Mouse (Mus musculus) cerebellum, postnatal 25 days (tissue): Measurements from ENCODE around the gene Naif1.

Source experiments
- DNase-seq, 2 experiments: peaks; one replicate each; pipeline ENCODE4 v3.0.0; 2021; ENCODE audit warnings: mixed read lengths in 2 of 2

The Naif1 gene

GRCm38 (mm10) chr2:32428262-32428722 lies 22.0 kb upstream of the Naif1 start:
- no peak for DNase-seq

DNA sequence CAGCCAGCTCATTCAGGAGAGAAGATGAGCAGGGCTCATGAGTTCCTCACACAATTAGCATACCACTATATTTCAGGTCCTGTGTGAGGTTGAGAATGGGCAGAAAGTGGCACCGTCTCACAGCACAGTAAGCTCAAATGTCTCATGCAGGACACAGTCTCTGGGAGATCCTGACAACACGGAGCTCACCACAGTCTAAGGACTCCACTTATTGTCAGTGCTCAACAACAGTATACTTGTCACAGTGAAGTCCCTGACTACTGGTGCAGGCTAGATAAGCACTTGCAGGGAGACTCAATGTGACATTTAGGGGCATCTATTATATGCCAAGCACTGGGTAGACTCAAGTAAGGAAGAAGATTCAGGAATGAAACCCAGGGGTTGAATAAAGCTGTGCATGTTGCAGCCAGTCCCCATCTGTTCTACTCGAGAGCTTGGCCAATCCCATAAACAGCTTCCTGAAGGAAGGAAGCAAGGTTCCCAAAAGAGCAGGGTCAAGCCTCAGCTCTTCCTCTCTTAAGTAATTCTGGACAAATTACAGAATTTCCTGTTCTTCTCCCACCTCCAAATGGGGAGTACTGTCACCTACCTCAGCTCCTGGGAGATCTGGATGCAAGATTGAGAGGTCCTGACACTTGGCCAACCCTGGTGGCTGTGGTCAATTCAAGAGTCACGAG lies 20.9 kb upstream of the Naif1 start:
- no peak for DNase-seq

DNA sequence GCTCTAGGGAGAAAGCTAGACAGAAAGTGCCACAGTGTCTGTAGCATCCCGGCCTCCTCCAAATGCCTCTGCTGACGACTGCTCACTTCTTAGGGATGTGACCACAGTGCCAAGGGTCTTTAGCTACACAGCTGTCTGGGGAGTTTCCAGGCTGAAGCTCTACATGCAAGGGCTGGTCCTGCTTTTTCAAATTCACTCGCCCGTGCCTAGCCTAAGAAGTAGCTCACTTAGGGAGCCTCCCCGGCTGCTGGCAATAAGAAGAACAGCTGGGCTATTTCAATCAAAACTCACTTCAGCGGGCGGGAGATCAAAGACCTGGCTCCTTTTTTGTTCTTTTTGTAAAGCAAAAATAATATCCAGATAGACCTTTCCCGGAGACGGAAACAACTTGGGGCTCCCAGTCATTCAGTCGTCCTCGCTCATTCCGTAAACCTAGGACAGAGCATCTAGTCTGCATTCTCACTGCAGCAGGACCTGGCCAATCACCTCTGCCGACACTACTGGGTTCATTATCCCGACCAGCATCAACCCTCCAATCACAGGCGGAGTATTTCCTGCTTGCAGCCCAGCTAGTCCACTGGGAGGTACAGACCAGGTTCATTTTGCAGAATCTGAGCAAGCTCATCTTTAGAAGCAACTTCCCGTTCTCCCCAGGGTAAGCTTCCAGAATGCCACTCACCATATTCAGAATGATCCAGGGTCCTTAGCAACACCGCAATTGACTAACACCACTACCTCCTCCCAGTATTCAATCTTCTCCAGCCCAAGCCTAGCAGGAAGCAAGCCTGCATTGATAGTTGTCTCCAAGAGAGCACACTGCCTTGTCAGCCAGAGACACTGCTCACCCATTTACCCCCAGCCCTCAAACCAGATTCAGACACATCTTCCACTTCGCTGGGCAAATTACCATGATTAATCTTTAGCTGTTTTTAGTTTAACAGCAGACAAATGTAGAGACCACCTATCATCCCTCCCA lies 19.3 kb upstream of the Naif1 start:
- DNase-seq: peak; percentile 92 to 93

DNA sequence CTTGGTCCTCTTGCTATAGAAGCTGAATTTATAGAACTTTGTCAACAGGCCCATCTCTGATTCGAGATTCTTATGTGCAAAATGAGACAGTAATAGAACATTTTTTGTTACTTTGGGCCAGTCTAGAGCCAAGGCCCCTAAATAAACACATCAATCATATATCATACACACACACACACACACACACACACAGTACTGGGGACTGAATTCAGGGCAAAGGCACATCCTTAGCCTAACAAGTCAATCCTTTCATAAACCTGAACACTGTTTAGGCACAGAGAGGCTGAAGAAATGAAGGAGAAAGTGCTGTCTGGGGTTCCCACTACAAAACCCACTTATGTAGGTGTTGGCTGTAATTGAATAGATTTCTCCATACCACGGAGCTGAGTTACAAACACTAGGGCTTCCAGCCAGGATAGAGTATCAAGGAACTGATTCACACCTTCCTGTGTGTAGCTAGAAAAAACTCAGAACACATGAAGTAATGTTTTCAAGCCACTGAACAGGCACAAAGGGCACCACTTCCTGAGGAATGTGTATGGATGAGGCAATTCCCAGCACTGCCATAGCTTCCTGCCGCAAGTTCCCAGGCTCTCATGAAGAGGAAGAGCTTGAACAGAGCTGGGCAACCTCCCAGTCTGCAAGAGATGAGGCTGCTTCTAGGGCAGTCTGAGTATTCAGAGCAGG lies 13.4 kb upstream of the Naif1 start:
- no peak for DNase-seq

- no peak for DNase-seq
Observed at GRCm38 (mm10) chr2:32437612-32438166, 12.6 kb upstream of the Naif1 start.

- no peak for DNase-seq
Observed at GRCm38 (mm10) chr2:32438733-32439132, 11.5 kb upstream of the Naif1 start.

GRCm38 (mm10) chr2:32439177-32439576 lies 11.1 kb upstream of the Naif1 start:
- DNase-seq: no peak

DNA sequence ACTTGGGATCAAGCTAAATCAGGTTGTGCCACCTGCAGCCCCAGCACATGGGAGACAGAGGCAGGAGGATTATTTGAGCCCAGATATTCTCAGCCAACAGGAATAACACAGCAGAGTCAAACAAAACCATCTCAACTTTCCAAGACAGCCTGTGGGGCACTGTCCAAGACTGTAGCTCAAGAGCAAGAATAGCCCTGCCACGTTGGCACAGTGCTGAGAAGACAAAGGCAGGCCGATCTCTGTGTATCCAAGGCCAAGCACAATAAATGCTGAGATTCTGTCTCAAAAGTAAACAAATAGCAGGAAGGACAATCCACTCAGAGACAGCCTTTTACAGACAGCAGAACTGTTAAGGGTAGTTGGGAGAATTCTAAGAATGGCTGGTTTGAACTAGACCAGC lies 10.1 kb upstream of the Naif1 start:
- no peak for DNase-seq

DNA sequence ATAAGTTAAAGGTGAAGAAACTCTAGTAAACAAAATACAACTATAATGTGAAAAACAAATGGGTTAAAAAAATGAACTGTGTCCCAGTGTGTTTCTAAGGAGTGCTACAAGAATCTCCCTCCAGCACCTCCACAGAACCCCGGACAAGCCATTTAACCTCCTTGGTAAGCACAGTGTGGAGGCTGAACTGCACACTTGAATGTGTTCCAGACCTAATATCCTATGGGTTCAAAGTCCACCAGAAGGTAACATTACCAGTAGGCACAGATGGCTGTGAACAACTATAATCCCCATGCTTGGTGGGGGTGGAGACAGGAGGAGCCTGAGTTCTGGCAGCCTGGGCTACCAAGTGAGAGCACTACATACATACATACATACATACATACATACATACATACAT lies 9.6 kb upstream of the Naif1 start:
- DNase-seq: no peak

GRCm38 (mm10) chr2:32441550-32441949 lies 8.7 kb upstream of the Naif1 start:
- no peak for DNase-seq

GRCm38 (mm10) chr2:32445535-32445934 lies 4.7 kb upstream of the Naif1 start:
- DNase-seq: no peak

- DNase-seq: no peak
Observed at GRCm38 (mm10) chr2:32447264-32447936, 2.9 kb upstream of the Naif1 start.

- no peak for DNase-seq
Observed at GRCm38 (mm10) chr2:32448480-32448879, 1.8 kb upstream of the Naif1 start.

- DNase-seq: peak; percentile 97 to 100
Observed at GRCm38 (mm10) chr2:32450881-32451844, 906 bp downstream of the Naif1 start, which contains the start of gene Slc25a25. Gene Slc25a25, minus strand, starts transcription at chr2:32451445.

- peak; percentile 98 for DNase-seq
Observed at GRCm38 (mm10) chr2:32451870-32452372, 1.7 kb downstream of the Naif1 start.

GRCm38 (mm10) chr2:32452441-32452971 lies 2.2 kb downstream of the Naif1 start:
- DNase-seq: peak; percentile 50 to 53

DNA sequence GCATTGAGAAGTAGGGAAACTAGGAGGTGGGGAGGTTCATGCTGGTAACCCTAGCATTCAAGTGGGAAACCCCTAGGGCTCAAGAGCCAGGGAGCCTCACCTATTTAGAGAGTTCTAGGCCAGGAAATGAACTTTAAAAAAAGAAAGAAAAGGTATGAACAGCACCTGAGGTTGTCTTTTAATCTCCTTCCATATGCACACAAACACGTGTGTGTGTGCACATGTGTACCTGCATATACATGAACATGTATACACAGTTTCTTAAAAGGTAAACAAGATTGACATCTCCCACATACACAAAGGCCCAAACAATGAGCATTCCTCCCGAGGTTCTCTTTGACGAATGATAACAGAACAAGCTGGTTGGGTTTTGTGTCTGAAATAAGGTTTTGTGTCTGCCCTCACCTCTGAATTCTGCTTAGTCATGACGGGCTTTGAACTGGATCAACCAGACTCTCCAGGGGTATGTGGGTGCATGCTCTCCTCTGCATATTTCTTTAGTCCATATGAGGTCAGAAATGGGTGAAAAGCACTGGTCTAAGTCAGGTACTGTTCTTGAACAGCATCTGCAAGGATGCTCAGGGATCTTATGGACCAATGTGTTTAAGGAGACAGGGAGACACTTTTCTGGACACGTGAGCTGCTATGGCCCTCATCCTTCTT lies 3.5 kb downstream of the Naif1 start:
- no peak for DNase-seq

DNA sequence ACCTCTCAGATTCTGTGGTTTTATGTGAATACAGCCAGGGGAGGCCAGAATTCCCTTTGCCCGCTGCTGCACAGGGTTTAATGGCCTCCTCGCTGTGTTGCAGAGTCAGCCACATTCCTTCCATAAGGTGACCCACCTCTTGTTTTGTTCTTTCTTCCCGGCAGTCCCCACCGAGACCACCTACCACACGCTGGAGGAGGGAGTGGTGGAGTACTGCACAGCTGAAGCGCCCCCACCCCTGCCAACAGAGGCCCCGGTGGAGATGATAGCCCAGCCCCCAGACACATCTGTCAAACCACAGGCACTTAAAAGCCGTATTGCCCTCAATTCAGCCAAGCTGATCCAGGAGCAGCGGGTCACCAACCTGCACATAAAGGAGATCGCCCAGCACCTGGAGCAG lies 4.4 kb downstream of the Naif1 start:
- no peak for DNase-seq

- DNase-seq: no peak
Observed at GRCm38 (mm10) chr2:32455101-32455500, 4.8 kb downstream of the Naif1 start.

- no peak for DNase-seq
Observed at GRCm38 (mm10) chr2:32458300-32458699, 8.0 kb downstream of the Naif1 start.
